Mouse (Mus musculus): Measurements from ENCODE around the gene Scamp3. TPM values are rescaled to one million over a fixed set of nuclear protein-coding genes. Genes with fewer than 3 reads are reported as not detected.

The Scamp3 gene
- polyA plus RNA-seq, 1 experiment from 2014 or later: 153 TPM

GRCm38 (mm10) chr3:89145566-89145965, 31.7 kb upstream of the Scamp3 start:
- 62% methylated on average over 8 of the region's 8 CpGs for WGBS
- Histone ChIP-seq H3K36me3 (ENCODE audit: control insufficient read depth, insufficient read depth, low read length) (peaks cover 5% of the 10 kb centered on the region; the same call in 1 of the 2 replicates), H3K9me3 (ENCODE audit: control insufficient read depth, low read length) (no peaks in the 10 kb centered on the region), H3K4me3 (ENCODE audit: low read depth, low read length) (no peak overlapping the region), H3K9ac (replicated peaks; ENCODE audit: low read depth, low read length) (no peak overlapping the region), H3K4me2 (ENCODE audit: low read depth, low read length) (no peak overlapping the region), H3K27ac (ENCODE audit: low read depth, low read length) (no peak overlapping the region), H3K4me1 (ENCODE audit: control insufficient read depth, insufficient read depth, low read length) (no peaks in the 10 kb centered on the region), H3K27me3 (ENCODE audit: control insufficient read depth, insufficient read depth, low read length) (no peaks in the 10 kb centered on the region)
- ATAC-seq (ENCODE audit: low read depth): no peak

- Histone ChIP-seq H3K27me3 (ENCODE audit: control insufficient read depth, insufficient read depth, low read length) (no peaks in the 10 kb centered on the region), H3K4me3 (ENCODE audit: low read depth, low read length) (no peak overlapping the region), H3K36me3 (ENCODE audit: control insufficient read depth, insufficient read depth, low read length) (peaks cover 5% of the 10 kb centered on the region), H3K9me3 (ENCODE audit: control insufficient read depth, low read length) (no peaks in the 10 kb centered on the region), H3K4me2 (ENCODE audit: low read depth, low read length) (no peak overlapping the region), H3K27ac (ENCODE audit: low read depth, low read length) (no peak overlapping the region), H3K4me1 (ENCODE audit: control insufficient read depth, insufficient read depth, low read length) (no peaks in the 10 kb centered on the region), H3K9ac (replicated peaks; ENCODE audit: low read depth, low read length) (no peak overlapping the region)
- ATAC-seq (ENCODE audit: low read depth): peak; percentile 20; the same call in 1 of the 2 replicates
- WGBS: 17% methylated on average over 26 of the region's 26 CpGs
Measured at GRCm38 (mm10) chr3:89147101-89147978, 29.9 kb upstream of the Scamp3 start.

- 8% methylated on average over 15 of the region's 15 CpGs for WGBS
- no peak for ATAC-seq (ENCODE audit: low read depth)
- peaks cover 5% of the 10 kb centered on the region for H3K36me3 ChIP-seq (ENCODE audit: control insufficient read depth, insufficient read depth, low read length)
- H3K27ac ChIP-seq (ENCODE audit: low read depth, low read length): no peak overlapping the region
- H3K9ac ChIP-seq (replicated peaks; ENCODE audit: low read depth, low read length): no peak overlapping the region
- no peaks in the 10 kb centered on the region for H3K27me3 ChIP-seq (ENCODE audit: control insufficient read depth, insufficient read depth, low read length)
- no peaks in the 10 kb centered on the region for H3K4me1 ChIP-seq (ENCODE audit: control insufficient read depth, insufficient read depth, low read length)
- no peak overlapping the region for H3K4me3 ChIP-seq (ENCODE audit: low read depth, low read length)
- H3K9me3 ChIP-seq (ENCODE audit: control insufficient read depth, low read length): no peaks in the 10 kb centered on the region
- H3K4me2 ChIP-seq (ENCODE audit: low read depth, low read length): no peak overlapping the region
Measured at GRCm38 (mm10) chr3:89147979-89148311, 29.3 kb upstream of the Scamp3 start.

- H3K4me3 ChIP-seq (ENCODE audit: low read depth, low read length): no peak overlapping the region
- 74% methylated on average over 14 of the region's 14 CpGs for whole genome bisulfite sequencing
- H3K4me2 ChIP-seq (ENCODE audit: low read depth, low read length): no peak overlapping the region
- ATAC-seq (ENCODE audit: low read depth): no peak
- no peaks in the 10 kb centered on the region for H3K9me3 ChIP-seq (ENCODE audit: control insufficient read depth, low read length)
- H3K4me1 ChIP-seq (ENCODE audit: control insufficient read depth, insufficient read depth, low read length): no peaks in the 10 kb centered on the region
- H3K27ac ChIP-seq (ENCODE audit: low read depth, low read length): no peak overlapping the region
- peaks cover 5% of the 10 kb centered on the region for H3K36me3 ChIP-seq (ENCODE audit: control insufficient read depth, insufficient read depth, low read length)
- H3K9ac ChIP-seq (replicated peaks; ENCODE audit: low read depth, low read length): no peak overlapping the region
- no peaks in the 10 kb centered on the region for H3K27me3 ChIP-seq (ENCODE audit: control insufficient read depth, insufficient read depth, low read length)
Measured at GRCm38 (mm10) chr3:89148567-89148966, 28.7 kb upstream of the Scamp3 start.

GRCm38 (mm10) chr3:89152084-89152835, 25.0 kb upstream of the Scamp3 start:
- no peak for ATAC-seq (ENCODE audit: low read depth)
- Histone ChIP-seq H3K36me3 (ENCODE audit: control insufficient read depth, insufficient read depth, low read length) (peaks cover 5% of the 10 kb centered on the region), H3K27ac (ENCODE audit: low read depth, low read length) (no peak overlapping the region), H3K9me3 (ENCODE audit: control insufficient read depth, low read length) (no peaks in the 10 kb centered on the region), H3K4me2 (ENCODE audit: low read depth, low read length) (no peak overlapping the region), H3K4me1 (ENCODE audit: control insufficient read depth, insufficient read depth, low read length) (no peaks in the 10 kb centered on the region), H3K4me3 (ENCODE audit: low read depth, low read length) (no peak overlapping the region), H3K27me3 (ENCODE audit: control insufficient read depth, insufficient read depth, low read length) (no peaks in the 10 kb centered on the region), H3K9ac (replicated peaks; ENCODE audit: low read depth, low read length) (no peak overlapping the region)
- WGBS: 56% methylated on average over 17 of the region's 17 CpGs

- no peak overlapping the region for H3K4me3 ChIP-seq (ENCODE audit: low read depth, low read length)
- H3K36me3 ChIP-seq (ENCODE audit: control insufficient read depth, insufficient read depth, low read length): no peaks in the 10 kb centered on the region; the same call in 1 of the 2 replicates
- H3K27ac ChIP-seq (ENCODE audit: low read depth, low read length): no peak overlapping the region
- no peak overlapping the region for H3K9ac ChIP-seq (replicated peaks; ENCODE audit: low read depth, low read length)
- H3K4me2 ChIP-seq (ENCODE audit: low read depth, low read length): no peak overlapping the region
- ATAC-seq (ENCODE audit: low read depth): no peak
- H3K9me3 ChIP-seq (ENCODE audit: control insufficient read depth, low read length): no peaks in the 10 kb centered on the region
- H3K4me1 ChIP-seq (ENCODE audit: control insufficient read depth, insufficient read depth, low read length): peaks cover 11% of the 10 kb centered on the region
- H3K27me3 ChIP-seq (ENCODE audit: control insufficient read depth, insufficient read depth, low read length): peaks cover 2% of the 10 kb centered on the region; the same call in 1 of the 2 replicates
- WGBS: 89% methylated on average over 8 of the region's 8 CpGs
Measured at GRCm38 (mm10) chr3:89156951-89157350, 20.3 kb upstream of the Scamp3 start.

GRCm38 (mm10) chr3:89158651-89159050, 18.6 kb upstream of the Scamp3 start:
- H3K27me3 ChIP-seq (ENCODE audit: control insufficient read depth, insufficient read depth, low read length): peaks cover 2% of the 10 kb centered on the region; the same call in 1 of the 2 replicates
- H3K27ac ChIP-seq (ENCODE audit: low read depth, low read length): 0 out of 2 replicates have a peak overlapping the region, but pooled peaks have one; percentile 23
- peaks cover 12% of the 10 kb centered on the region for H3K4me1 ChIP-seq (ENCODE audit: control insufficient read depth, insufficient read depth, low read length)
- peak overlapping the region; percentile 92 for H3K4me2 ChIP-seq (ENCODE audit: low read depth, low read length)
- H3K9ac ChIP-seq (replicated peaks; ENCODE audit: low read depth, low read length): peak overlapping the region; percentile 73
- peak overlapping the region; percentile 82 for H3K4me3 ChIP-seq (ENCODE audit: low read depth, low read length)
- no peaks in the 10 kb centered on the region for H3K9me3 ChIP-seq (ENCODE audit: control insufficient read depth, low read length)
- WGBS: 19% methylated on average over 7 of the region's 7 CpGs
- no peak for ATAC-seq (ENCODE audit: low read depth)
- H3K36me3 ChIP-seq (ENCODE audit: control insufficient read depth, insufficient read depth, low read length): no peaks in the 10 kb centered on the region

GRCm38 (mm10) chr3:89159211-89159610, 18.1 kb upstream of the Scamp3 start:
- 1% methylated on average over 13 of the region's 13 CpGs for WGBS
- peak overlapping the region; percentile 82 for H3K4me3 ChIP-seq (ENCODE audit: low read depth, low read length)
- no peaks in the 10 kb centered on the region for H3K36me3 ChIP-seq (ENCODE audit: control insufficient read depth, insufficient read depth, low read length)
- H3K9me3 ChIP-seq (ENCODE audit: control insufficient read depth, low read length): no peaks in the 10 kb centered on the region
- H3K27me3 ChIP-seq (ENCODE audit: control insufficient read depth, insufficient read depth, low read length): peaks cover 2% of the 10 kb centered on the region; the same call in 1 of the 2 replicates
- H3K9ac ChIP-seq (replicated peaks; ENCODE audit: low read depth, low read length): peak overlapping the region; percentile 73
- peak overlapping the region; percentile 92 for H3K4me2 ChIP-seq (ENCODE audit: low read depth, low read length)
- H3K27ac ChIP-seq (ENCODE audit: low read depth, low read length): 0 out of 2 replicates have a peak overlapping the region, but pooled peaks have one; percentile 23
- peaks cover 17% of the 10 kb centered on the region for H3K4me1 ChIP-seq (ENCODE audit: control insufficient read depth, insufficient read depth, low read length)
- no peak for ATAC-seq (ENCODE audit: low read depth)

Data from neural tube, embryonic 14.5 days (tissue).